ENCODE assay signal across 8 mouse cellular contexts in genomic region chr11:78347070-78347754, GRCm38 (mm10). TPM values are rescaled to one million over a fixed set of nuclear protein-coding genes. Genes with fewer than 3 reads are reported as not detected.
DNase-seq lines count a peak whose midpoint lies in the region.

No protein-coding gene starts in this region.

- DNase-seq in adrenal gland, adult 18-20 months (ENCODE audit: low spot score in 2 of 2) = peak; percentile 68
- DNase-seq in adrenal gland, postnatal 4 days (ENCODE audit: low spot score in 2 of 2) = no peak
- DNase-seq in urinary bladder, postnatal 25 days (ENCODE audit: low spot score) = peak; percentile 69
- DNase-seq in urinary bladder, adult 18-20 months (ENCODE audit: low spot score in 2 of 2) = no peak
- DNase-seq in embryo, embryonic 9.5 days (ENCODE audit: extremely low spot score) = peak; percentile 62
- peak; percentile 76 to 90 for DNase-seq in kidney, postnatal 25 days
- peak; percentile 84 for DNase-seq in lung, postnatal 14 days
- DNase-seq in spleen, postnatal 14 days (ENCODE audit: low spot score in 2 of 2) = peak; percentile 56 to 70

RNA-seq across cellular contexts. Expression of gene Unc119, which starts 3.9 kb away (rescaled TPM):
- total RNA-seq in adrenal gland, adult 18-20 months (2021) = 10 to 100 TPM; 25.8 to 29.0 TPM
- total RNA-seq in adrenal gland, postnatal 4 days (2021) = 10 to 100 TPM; 55.7 to 67.1 TPM

RNA-seq across cellular contexts. Expression of gene Pigs, which starts 19.0 kb away (rescaled TPM):
- 10 to 100 TPM; 56.2 to 62.4 TPM for total RNA-seq in adrenal gland, adult 18-20 months (2021)
- 10 to 100 TPM; 58.2 to 58.3 TPM for total RNA-seq in adrenal gland, postnatal 4 days (2021)

RNA-seq across cellular contexts. Expression of gene Aldoc, which starts 24.4 kb away (rescaled TPM):
- 10 to 100 TPM; 20.8 to 26.9 TPM for total RNA-seq in adrenal gland, adult 18-20 months (2021)
- 10 to 100 TPM; 15.3 to 16.2 TPM for total RNA-seq in adrenal gland, postnatal 4 days (2021)

RNA-seq across cellular contexts. Expression of gene Foxn1, which starts 39.1 kb away (rescaled TPM):
- under 1 TPM; 0.19 to 0.20 TPM for total RNA-seq in adrenal gland, adult 18-20 months (2021)
- total RNA-seq in adrenal gland, postnatal 4 days (2021) = under 1 TPM; 0.08 to 0.17 TPM

RNA-seq across cellular contexts. Expression of gene Spag5, which starts 45.9 kb away (rescaled TPM):
- total RNA-seq in adrenal gland, adult 18-20 months (2021) = 1 to 10 TPM; 1.9 to 4.3 TPM
- total RNA-seq in adrenal gland, postnatal 4 days (2021) = 10 to 100 TPM; 28.8 to 31.5 TPM

Comparison
In these comparisons a context has a peak if more than half of its experiments do, and no peak if none do; other contexts are left out.
1. DNase-seq: peak in adrenal gland, adult 18-20 months (2 of 2), urinary bladder, postnatal 25 days (single experiment), embryo, embryonic 9.5 days (single experiment), kidney, postnatal 25 days (2 of 2), lung, postnatal 14 days (single experiment) and spleen, postnatal 14 days (2 of 2); none in adrenal gland, postnatal 4 days (0 of 2) and urinary bladder, adult 18-20 months (0 of 2).